Mouse (Mus musculus): ENCODE data around the gene Ttc34. TPM values are rescaled to one million over a fixed set of nuclear protein-coding genes. Genes with fewer than 3 reads are reported as not detected.

Ttc34 gene
- polyA plus RNA-seq, 1 experiment from 2014 or later = 0.28 TPM

DNA sequence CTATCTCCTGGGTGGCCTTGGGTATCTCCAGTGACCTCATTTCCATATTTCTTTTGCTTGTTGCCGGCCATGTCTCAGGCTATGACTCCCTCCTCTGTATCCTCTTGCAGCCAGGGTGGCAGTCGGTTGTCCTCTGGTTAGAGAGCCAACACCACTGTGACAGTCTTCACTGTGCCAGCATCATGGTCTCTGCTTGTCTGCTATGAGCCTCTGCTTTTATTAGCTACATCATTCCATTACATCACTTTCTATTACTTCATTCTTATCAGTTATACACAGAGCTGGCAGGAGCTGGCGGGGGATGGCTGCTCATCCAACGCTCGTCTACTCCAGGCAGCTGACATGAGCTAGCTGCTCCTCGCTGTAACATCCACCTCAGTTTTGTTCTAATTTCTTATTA is 43.5 kb downstream of the Ttc34 start:
- Histone ChIP-seq H3K4me3 (no peak overlapping the region), H3K9me3 (no peaks in the 10 kb centered on the region), H3K4me1 (peaks cover 5% of the 10 kb centered on the region; the same call in 1 of the 2 replicates), H3K9ac (no peak overlapping the region), H3K27ac (no peak overlapping the region), H3K27me3 (replicated peaks) (no peaks in the 10 kb centered on the region), H3K4me2 (replicated peaks) (no peak overlapping the region), H3K36me3 (no peaks in the 10 kb centered on the region)
- no peak for ATAC-seq (ENCODE audit: low FRiP score, low read depth)
- WGBS = 88% methylated on average over 6 of the region's 6 CpGs

GRCm38 (mm10) chr4:154882014-154882659 is 44.9 kb downstream of the Ttc34 start:
- H3K4me1 ChIP-seq = peaks cover 5% of the 10 kb centered on the region; the same call in 1 of the 2 replicates
- no peak overlapping the region for H3K4me3 ChIP-seq
- WGBS = 25% methylated on average over 14 of the region's 14 CpGs
- H3K27ac ChIP-seq = no peak overlapping the region
- H3K36me3 ChIP-seq = no peaks in the 10 kb centered on the region
- no peak for ATAC-seq (ENCODE audit: low FRiP score, low read depth)
- H3K4me2 ChIP-seq (replicated peaks) = no peak overlapping the region
- H3K27me3 ChIP-seq (replicated peaks) = no peaks in the 10 kb centered on the region
- no peak overlapping the region for H3K9ac ChIP-seq
- H3K9me3 ChIP-seq = no peaks in the 10 kb centered on the region

DNA sequence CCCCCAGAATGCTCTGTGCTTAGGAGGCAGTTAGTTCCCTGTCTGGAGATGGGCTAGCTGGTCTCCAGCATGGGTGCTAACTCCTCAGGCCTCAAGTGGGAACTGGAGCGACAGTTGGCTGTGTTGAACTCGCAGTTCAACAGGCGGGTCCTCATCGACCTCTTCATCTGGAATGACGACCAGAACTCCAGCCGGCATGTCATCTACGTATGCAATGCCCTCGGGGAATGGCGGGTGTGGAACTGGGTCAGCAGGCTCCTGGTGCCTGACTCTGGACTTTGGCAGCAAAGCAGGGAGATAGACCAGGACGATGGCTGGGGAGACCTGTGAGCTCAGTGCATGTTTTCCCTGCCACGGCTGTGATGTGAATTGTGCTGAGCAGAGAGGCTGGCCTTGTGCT is 48.2 kb downstream of the Ttc34 start:
- Histone ChIP-seq H3K27ac (no peak overlapping the region), H3K9ac (no peak overlapping the region), H3K4me3 (no peak overlapping the region), H3K36me3 (no peaks in the 10 kb centered on the region), H3K9me3 (no peaks in the 10 kb centered on the region), H3K4me2 (replicated peaks) (no peak overlapping the region), H3K27me3 (replicated peaks) (no peaks in the 10 kb centered on the region), H3K4me1 (no peaks in the 10 kb centered on the region)
- 83% methylated on average over 11 of the region's 11 CpGs for WGBS
- no peak for ATAC-seq (ENCODE audit: low FRiP score, low read depth)

DNA sequence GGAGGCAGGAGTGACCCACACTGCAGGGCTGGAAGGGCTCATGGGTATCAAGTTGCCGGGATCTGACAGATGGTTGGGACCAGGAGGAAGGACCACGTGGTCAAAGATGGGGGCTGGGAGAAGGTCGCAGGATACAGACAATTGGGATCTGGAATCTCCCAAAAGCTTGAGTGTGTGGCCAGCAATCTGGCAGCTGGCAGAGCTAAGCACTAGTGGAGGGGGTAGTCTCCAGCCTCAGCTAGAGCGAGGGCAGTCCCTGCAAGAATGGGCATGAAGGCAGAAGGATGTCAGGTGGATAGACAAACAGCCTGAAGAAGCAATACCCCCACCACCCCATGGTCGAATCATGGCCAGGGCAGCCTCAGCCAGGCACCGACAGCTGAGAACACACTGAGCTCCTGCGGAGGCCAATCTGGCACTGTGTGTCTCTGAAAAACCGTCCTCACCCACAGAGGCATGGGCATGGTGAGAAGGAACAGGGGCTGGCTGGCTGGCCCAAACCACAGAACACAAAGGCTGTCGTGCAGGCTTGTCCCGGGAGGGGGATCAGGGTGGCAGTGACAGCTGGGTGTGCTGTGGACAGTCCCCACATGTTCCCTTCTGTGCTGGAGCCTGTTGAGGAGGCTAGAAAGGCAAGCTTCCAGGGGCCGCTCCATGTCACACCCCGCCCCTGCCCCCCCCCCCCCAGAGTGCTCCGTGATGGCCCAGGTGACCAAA is 49.8 kb downstream of the Ttc34 start:
- Histone ChIP-seq H3K4me3 (no peak overlapping the region), H3K9ac (no peak overlapping the region), H3K9me3 (no peaks in the 10 kb centered on the region), H3K27me3 (replicated peaks) (no peaks in the 10 kb centered on the region), H3K36me3 (no peaks in the 10 kb centered on the region), H3K4me1 (no peaks in the 10 kb centered on the region), H3K27ac (no peak overlapping the region), H3K4me2 (replicated peaks) (no peak overlapping the region)
- no peak for ATAC-seq (ENCODE audit: low FRiP score, low read depth)
- 69% methylated on average over 13 of the region's 13 CpGs for WGBS

- ATAC-seq (ENCODE audit: low FRiP score, low read depth) = no peak
- H3K4me1 ChIP-seq = no peaks in the 10 kb centered on the region
- WGBS = 86% methylated on average over 15 of the region's 15 CpGs
- H3K4me3 ChIP-seq = no peak overlapping the region
- H3K36me3 ChIP-seq = no peaks in the 10 kb centered on the region
- H3K9ac ChIP-seq = no peak overlapping the region
- no peaks in the 10 kb centered on the region for H3K9me3 ChIP-seq
- H3K4me2 ChIP-seq (replicated peaks) = no peak overlapping the region
- no peak overlapping the region for H3K27ac ChIP-seq
- H3K27me3 ChIP-seq (replicated peaks) = no peaks in the 10 kb centered on the region
Observed at GRCm38 (mm10) chr4:154887593-154888250, 50.5 kb downstream of the Ttc34 start.

- ATAC-seq (ENCODE audit: low FRiP score, low read depth) = no peak
- Histone ChIP-seq H3K9ac (no peak overlapping the region), H3K36me3 (no peaks in the 10 kb centered on the region), H3K4me3 (no peak overlapping the region), H3K4me1 (no peaks in the 10 kb centered on the region), H3K4me2 (replicated peaks) (no peak overlapping the region), H3K27me3 (replicated peaks) (no peaks in the 10 kb centered on the region), H3K27ac (no peak overlapping the region), H3K9me3 (no peaks in the 10 kb centered on the region)
- WGBS = 88% methylated on average over 14 of the region's 14 CpGs
Observed at GRCm38 (mm10) chr4:154890887-154891286, 53.6 kb downstream of the Ttc34 start.

GRCm38 (mm10) chr4:154895549-154895948 is 58.3 kb downstream of the Ttc34 start:
- no peaks in the 10 kb centered on the region for H3K36me3 ChIP-seq
- H3K9me3 ChIP-seq = no peaks in the 10 kb centered on the region
- H3K9ac ChIP-seq = no peak overlapping the region
- peaks cover 19% of the 10 kb centered on the region for H3K4me1 ChIP-seq
- H3K4me2 ChIP-seq (replicated peaks) = no peak overlapping the region
- 86% methylated on average over 5 of the region's 5 CpGs for WGBS
- H3K27ac ChIP-seq = no peak overlapping the region
- no peak overlapping the region for H3K4me3 ChIP-seq
- 0 out of 2 replicates have a peak, but pooled peaks cover 3% of the 10 kb centered on the region for H3K27me3 ChIP-seq (replicated peaks)
- ATAC-seq (ENCODE audit: low FRiP score, low read depth) = no peak

GRCm38 (mm10) chr4:154897676-154898465 is 60.6 kb downstream of the Ttc34 start:
- Histone ChIP-seq H3K9ac (peak overlapping the region; percentile 63), H3K9me3 (no peaks in the 10 kb centered on the region), H3K4me1 (peaks cover 19% of the 10 kb centered on the region), H3K36me3 (no peaks in the 10 kb centered on the region), H3K27me3 (replicated peaks) (0 out of 2 replicates have a peak, but pooled peaks cover 3% of the 10 kb centered on the region), H3K27ac (no peak overlapping the region), H3K4me3 (peak overlapping the region; percentile 53), H3K4me2 (replicated peaks) (peak overlapping the region; percentile 90)
- no peak for ATAC-seq (ENCODE audit: low FRiP score, low read depth)
- WGBS = 69% methylated on average over 6 of the region's 6 CpGs

- Histone ChIP-seq H3K27me3 (replicated peaks) (0 out of 2 replicates have a peak, but pooled peaks cover 3% of the 10 kb centered on the region), H3K4me1 (peaks cover 19% of the 10 kb centered on the region), H3K4me3 (peak within 1 kb of the TSS; percentile 53), H3K4me2 (replicated peaks) (peak within 1 kb of the TSS; percentile 90), H3K36me3 (no peaks in the 10 kb centered on the region), H3K9me3 (no peaks in the 10 kb centered on the region), H3K9ac (peak within 1 kb of the TSS; percentile 63), H3K27ac (no peak within 1 kb of the TSS)
- 4% methylated on average over 43 of the region's 43 CpGs for WGBS
- peak; percentile 96 for ATAC-seq (ENCODE audit: low FRiP score, low read depth)
Observed at GRCm38 (mm10) chr4:154898506-154899446, 61.5 kb downstream of the Ttc34 start, which contains the start of gene Fam213b. TSS of gene Fam213b (minus strand) at chr4:154899135.

- H3K9ac ChIP-seq = no peak overlapping the region
- no peak for ATAC-seq (ENCODE audit: low FRiP score, low read depth)
- WGBS = 91% methylated on average over 2 of the region's 2 CpGs
Observed at GRCm38 (mm10) chr4:154902371-154902770, 65.1 kb downstream of the Ttc34 start.

More at GRCm38 (mm10) chr4:154902371-154902770, 65.1 kb downstream of the Ttc34 start:
- no peaks in the 10 kb centered on the region for H3K36me3 ChIP-seq
- H3K4me1 ChIP-seq = peaks cover 13% of the 10 kb centered on the region
- H3K4me3 ChIP-seq = no peak overlapping the region
- no peak overlapping the region for H3K27ac ChIP-seq
- H3K27me3 ChIP-seq (replicated peaks) = no peaks in the 10 kb centered on the region
- no peak overlapping the region for H3K4me2 ChIP-seq (replicated peaks)
- H3K9me3 ChIP-seq = no peaks in the 10 kb centered on the region

Data from neural tube, embryonic 12.5 days (tissue).